Mouse (Mus musculus): ENCODE measurements at regions not wholly inside any gene's neighbourhood (a gene's known extent, or its start where the extent isn't known, plus 50 kb on each side); places are given as distances from the start of the nearest gene placed in this dataset.
A peak's percentile ranks its signal among the peaks of the same experiment; 100 is the strongest.

DNA sequence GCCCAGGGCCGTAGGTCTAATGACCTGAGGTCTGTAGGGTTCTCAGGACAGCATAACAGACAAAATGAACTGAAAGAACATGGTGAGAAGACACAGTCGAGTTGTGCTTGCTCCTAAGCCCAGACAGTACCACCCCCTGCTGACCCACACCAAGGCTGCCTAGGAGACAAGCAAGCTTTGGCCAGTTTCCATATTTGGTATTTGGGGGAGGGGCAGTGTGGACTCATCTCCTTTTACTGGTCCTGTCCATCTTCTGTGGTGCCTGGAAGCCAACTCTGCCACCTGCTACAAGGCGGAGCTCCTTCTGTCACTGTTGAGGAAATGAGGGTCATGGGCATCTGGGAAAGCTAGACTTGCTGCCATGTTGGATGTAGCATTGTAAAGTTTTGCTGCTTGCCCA lies 68.9 kb downstream of the Tex29 start:
- DNase-seq, result no peak

DNA sequence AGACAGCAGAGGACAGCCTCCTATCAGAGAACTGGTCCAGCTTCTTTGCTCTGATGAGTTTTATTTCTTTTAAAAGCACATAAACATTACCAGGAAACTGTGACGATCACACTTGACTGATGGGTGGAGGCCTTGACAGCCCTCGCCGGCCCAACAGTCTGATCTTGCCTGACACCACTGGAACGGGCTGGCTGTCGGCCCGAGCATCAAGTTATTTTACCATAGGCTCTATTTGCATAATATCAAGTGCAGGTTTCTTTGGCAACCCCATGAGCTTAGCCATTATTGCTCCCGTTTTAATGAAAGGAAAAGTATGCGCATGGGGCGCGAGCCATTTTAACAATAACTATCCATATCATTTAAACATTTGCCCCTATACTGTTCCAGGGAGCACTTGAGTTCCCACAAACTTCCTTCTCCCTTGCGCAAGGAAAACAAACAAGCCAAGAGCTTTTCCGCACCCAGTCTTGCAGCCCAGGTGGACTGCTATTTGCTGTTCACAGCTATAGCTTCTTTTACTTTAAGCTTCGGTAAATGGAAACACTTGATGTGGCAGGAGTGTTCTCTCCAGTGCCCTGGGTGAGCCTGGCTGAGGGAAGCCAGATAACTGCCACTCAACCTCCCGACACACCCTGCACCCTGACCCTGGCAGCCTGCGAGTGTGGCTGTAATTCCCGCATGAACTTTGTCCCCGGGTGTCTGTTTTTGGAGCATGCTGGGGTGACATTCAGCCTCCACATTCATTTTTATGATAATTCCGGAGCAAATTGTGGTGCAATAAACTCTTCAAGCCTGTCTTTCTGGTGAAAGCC lies 71.6 kb downstream of the Tex29 start:
- no peak for DNase-seq

DNA sequence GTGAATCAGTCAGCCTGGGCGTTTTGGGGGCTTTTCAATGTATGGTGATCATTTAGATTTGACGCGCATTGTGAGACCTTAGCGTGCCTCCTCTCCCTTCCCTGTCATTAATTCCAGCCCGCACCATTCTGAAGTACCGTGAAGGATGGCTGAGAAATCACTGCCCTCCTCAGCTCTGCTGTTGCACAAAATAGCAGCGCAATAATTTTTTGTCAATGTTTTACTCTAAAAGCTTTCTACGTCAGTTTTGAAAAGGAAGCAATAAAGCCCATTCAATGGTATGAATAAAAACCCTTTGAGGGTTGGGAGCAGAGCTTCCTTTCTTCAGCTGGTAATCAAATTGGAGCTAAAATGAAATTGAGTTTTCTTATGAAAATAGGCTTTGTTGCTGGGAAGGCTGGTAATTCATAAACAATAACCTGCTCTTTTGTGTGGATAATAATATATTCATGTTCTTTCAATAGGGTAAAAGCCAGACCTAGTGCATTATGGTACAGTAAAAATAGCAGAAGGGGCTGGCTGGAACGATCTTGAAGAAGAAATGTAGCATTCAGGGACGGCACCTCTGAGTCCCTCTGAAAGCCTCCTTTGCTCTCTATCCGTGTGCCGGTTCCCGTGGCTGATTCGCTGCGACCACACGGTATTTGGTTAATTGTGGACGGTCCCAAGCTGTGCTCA lies 72.3 kb downstream of the Tex29 start:
- no peak for DNase-seq

DNA sequence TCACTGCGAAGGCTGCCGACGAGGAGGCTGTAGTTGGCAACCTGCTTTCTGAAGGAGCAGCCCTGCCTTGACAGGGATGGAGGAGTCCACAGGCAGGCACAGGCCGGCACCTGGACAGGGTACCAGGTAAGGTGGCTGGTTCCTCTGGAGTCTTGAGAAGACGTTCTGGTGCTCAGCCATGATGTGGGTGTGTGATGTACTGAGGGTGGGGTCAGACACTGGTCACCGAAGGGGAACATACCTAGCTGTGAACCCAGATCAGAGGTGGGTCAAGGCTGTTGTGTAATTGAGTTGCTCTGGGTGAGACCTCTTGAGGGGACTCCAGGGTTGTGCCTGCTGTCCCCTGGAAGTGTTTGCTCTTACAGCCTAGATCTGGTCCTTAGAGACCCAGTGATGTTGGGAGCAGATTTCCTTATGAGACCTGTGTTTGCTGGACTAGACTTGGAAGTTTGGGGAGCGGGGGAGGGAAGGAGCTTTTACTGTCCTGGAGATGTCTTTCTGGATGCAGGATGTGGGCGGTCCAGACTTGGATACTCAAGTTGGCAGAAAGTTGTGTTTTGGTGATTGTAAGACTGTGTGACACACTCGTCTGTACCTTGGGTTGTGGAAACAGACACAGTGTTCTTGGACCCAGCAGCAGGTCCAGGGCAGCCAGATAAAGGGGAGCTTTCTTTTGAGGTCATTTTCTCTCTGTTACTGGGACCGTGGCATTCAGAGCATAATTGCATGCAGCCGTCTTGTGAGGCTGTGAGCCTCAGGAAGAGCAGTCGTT lies 73.0 kb downstream of the Tex29 start:
- no peak for DNase-seq

DNA sequence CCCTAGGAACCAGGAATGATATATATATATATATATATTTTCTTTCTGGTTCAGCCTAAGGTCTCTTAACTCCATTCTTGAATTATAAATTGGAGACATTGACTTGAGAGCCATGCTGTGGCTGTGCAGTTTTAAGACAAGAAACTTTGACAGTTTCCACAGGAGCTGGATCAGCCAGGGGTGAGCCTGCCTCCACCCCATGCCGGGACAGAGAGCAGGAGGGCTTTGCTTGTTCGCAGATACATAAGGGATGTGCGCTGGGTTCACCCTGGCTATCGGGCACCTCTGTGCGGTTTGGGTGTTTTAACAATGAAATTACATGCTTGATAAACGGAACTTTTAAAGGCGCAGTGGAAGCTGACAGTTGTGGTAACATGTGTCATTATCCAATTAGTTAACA lies 73.9 kb downstream of the Tex29 start:
- no peak for DNase-seq

DNA sequence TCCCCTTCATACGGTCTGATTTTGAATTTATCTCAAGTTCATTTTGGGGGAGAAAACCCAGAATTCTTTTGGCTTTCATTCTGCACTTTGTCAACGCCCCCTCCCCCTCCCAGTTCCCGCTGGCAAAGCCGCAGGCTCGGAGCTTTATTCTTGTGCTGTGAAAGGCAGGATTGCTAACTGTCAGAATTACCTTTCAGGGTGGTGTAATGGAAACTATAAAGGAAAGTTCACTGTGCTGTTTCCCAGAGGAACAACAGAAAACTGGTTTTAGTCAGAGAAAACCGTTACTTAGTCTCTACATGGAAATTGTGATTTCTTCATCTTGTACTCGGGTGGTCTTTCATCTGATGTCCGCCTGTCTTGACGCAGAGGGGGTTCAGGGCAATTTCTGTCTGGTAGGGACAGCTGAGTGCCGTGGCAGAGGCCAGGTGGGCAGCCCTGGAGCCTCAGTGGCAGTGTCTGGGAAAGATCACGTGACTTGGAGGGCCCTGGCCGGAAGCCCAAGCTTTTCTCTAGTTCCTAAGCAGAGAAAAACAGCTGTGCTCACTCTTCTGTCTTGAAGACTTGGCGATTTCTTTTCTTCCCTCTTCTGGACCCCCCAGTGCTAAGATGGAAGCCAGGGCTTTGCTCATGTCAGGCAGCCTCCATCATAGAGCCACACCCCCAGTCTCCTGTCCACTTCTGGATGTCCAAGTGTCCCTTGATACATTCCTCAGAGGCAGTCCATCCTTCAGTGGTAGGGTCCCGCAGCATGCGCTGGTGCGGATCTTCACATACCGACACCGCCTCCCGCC lies 74.6 kb downstream of the Tex29 start:
- no peak for DNase-seq

DNA sequence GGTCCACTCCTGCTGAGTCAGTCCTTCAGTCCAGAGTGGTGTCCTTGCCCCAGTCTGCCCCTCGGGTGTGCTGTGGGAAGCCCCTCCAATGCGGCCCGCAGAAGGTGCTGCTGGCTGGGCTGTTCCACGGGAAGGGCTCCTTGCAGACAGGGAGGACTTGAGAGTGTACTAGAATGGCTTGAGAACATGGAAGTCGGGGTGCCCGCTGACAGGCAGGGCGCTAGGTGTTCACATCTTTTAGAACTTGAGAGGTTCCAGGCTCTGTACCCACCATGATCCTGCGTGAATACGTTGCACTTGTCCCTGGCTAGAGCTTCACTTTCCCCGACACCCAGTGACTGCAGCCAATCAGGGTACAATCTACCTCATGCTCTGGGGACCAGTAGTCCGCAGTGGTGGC lies 75.4 kb downstream of the Tex29 start:
- no peak for DNase-seq

DNA sequence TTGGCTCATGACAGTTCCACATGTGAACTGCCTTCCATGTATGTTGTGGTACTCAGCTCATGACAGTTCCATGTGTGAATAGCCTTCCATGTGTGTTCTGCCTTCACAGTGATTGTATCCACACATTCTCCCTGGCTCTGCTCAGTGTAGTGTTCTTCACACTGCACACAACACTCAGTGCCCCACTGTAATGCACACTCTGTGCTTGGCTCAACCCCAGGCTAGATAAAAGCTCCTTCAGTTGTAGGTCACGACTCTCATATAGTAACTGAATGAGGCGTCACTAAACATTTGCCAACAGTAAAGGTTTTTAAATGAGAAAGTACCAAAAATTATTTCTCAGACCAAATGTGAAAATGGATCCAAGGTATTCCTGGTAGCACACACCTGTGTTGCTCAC lies 79.6 kb downstream of the Tex29 start:
- no peak for DNase-seq

DNA sequence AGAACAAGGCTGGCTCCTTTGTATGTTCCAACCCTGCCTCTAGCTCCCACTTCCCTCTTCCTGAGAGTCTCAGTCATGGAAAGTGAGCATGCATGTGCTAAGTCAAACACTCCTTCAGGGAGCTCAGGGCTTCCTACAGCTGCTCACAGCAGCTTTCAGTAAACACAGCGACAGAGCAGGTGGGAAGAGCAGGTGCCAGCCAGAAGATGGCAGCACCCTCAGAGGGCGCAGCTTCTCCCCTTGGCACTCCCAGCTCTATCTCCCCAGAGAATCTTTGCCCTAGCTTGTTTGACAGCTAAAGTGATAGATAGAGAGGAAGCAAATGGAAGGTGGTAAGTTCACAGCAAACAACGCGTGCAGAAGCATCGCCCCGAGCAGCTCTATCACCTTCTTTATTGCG lies 82.8 kb downstream of the Tex29 start:
- DNase-seq, result no peak

DNA sequence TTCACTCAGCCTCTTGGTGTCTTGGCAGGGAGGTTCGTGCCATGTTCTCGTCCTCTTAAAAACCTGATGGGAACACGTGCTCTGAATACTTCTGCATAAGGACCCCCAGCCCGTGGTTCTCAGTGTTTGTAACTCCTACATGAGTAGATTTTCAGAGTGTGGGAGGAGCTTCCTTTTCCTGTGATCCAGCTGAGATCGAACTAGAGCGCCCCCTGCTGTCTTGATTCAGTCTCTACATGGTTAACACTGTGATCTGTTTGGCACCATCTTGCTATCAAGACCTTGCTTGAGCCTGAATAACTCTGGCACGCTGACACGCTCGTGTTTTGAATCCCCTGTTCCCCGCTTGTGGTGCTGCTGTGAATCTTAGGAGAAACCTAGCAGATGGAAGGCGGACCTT lies 83.9 kb downstream of the Tex29 start:
- peak; percentile 70 for DNase-seq

DNA sequence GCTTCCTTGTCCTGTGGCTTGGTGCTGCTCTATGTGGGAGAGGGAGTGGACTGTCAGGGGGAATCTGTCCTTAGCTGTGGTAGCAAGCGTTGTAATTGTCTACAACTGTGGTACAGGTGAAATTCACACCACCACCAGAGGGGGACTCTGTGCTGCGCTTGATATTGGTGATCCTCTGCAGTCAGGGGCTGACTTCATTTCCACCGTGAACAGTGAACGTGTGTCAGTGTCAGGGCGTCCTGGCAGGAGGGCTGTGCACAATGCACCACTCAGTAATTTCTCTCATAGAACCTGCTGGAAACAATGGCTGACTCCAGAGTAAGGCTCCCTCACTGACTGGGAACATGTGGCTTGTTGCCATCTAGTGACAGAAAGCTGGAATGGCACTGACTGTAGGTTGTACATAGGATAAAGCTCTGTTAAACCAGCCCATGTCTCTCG lies 102.6 kb downstream of the Tex29 start:
- peak; percentile 83 for DNase-seq

DNA sequence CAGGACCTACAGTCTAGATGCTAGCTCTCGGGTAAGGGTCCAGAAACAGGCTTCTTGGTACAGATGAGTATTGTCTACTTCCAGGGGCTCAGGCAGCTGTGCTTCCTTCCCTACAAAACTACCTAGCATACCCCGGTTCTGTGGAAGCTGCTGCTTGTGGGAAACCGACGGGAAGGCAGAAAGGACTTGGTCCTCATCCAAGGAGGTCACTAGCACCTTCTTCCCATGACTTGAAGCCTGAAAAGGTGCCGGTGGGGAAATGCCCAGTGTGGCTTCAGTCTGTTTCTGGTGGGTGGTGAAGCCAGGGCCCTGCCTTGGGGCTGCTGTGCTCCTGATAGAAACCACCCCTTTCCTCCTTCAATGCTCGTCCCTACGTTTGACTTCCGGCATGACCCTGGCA lies 107.5 kb downstream of the Tex29 start:
- DNase-seq, result no peak

DNA sequence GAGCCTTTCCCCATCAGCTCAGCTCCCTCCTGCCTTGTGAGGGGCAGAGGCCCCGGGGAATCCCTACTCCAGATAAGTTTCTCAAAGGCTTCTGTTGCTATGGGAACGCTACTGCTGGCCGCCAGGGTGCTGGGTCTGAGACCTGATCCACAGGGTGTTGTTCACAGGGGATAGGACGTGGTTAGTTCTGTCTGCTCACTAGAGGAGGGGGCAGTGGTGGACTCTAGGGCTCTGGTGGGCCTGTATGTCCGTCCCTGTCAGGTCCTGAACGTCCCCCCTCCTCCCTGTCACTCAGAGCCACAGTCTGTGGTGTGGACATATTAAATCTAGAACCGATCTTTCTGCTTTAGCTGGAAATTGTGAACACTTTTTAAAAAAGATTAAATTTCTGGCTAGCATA lies 116.0 kb downstream of the Tex29 start:
- no peak for DNase-seq

DNA sequence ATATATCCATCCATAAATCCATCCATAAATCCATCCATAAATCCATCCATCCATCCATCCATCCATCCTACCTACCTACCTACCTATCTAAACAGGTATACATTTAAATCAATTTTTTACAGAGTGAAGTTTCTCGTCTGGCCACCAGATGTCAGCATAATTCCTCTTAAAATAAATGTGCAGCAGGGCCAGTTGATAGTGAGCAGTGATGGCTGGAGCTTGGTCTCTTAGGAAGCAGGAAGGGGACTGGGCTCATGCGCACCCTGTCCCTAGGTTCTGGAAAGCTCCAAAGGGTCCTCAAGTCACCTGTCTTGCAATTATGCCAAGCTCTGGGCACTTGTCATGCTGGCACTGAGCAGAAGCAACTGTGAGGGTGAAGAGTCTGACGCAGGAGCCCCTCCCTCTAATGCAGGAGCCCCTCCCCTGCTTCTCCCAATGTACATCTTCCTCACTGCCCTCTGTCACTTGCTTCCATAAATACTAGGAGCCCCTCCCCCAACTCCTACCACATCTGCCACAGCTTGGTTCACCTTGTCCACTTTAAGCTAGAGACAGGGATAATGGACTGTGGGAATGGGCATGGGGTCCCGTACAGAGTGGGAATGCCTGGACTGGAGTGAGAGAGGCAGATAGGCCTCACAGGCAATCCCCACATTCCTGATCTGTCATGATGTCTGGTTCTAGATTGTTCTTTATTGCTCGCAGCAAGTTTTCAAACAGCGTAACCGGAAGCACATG lies 116.9 kb downstream of the Tex29 start:
- peak; percentile 70 for DNase-seq

DNA sequence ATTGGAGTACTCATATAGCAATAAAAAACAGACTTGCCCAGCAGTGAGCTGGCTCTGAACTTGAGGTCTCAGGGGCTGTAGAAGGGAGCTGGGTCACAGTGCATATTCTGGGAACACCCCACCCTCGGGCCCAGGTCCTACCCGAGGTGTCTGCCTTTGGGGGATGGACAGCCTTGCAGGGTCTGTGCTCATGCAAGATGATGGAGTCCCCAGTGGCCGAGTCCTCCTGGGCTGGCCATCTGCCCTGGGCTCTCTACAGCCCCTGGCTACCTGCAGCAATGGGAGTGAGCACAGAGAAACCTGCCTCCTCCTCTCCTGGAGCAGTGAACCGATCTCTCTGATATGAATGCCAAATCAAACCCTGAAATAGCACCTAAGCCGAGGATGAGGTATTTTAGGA lies 117.9 kb downstream of the Tex29 start:
- DNase-seq, result no peak

DNA sequence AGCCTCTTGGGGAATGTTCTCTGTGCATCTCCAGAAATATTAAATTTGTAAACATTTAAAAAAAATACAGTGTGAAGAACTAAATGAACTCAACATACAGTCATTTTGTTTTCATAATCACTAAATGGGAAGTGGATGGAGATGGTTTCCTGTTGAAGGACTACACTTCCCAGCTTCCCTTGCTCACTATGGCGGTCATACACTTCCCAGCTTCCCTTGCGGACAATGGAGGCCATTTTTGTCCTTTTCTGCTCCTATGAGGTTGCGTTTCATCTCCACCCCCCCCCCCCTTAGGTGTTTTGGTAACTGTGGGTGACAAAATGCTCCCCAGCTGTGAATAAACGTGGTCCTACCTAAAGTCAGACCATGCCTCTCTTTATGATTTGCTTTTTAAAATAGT lies 119.2 kb downstream of the Tex29 start:
- DNase-seq, result no peak

DNA sequence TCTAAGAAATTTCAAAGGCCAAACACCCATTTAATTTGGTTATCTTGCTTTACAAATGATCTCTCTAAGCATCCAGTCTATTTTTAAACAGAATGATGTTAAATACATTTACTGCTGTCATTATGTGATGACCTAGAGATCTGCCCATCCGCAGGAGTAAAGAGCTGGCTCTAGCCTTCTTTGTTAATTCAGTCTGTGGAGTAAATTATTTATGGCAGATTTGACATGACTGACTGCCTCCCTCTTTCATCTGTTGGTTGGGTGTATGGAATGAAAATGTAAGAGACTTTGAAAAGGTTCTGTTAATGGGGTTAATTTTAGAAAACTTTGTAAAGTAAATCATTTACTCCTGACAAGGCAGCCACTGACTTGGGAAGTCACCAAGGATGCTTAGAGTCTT lies 123.3 kb downstream of the Tex29 start:
- no peak for DNase-seq

DNA sequence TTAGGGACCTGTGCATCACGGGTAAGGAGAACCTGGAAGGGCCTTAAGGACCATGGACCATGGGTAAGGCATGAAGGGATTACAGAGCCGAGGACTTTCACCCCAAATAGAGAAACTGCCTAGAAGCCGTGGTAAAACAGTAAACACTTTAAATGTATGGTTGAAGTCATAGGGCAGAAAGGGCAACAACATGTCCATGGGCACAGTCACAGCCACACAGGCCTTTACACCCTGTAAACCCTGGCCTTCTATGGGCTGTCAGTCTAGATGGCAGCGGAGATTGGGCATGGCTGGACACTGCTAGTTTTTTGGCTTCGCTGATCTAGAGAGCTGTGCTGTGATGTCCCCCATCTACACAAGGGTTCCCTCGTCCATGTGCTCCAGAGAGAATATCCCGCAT lies 127.4 kb downstream of the Tex29 start:
- no peak for DNase-seq

DNA sequence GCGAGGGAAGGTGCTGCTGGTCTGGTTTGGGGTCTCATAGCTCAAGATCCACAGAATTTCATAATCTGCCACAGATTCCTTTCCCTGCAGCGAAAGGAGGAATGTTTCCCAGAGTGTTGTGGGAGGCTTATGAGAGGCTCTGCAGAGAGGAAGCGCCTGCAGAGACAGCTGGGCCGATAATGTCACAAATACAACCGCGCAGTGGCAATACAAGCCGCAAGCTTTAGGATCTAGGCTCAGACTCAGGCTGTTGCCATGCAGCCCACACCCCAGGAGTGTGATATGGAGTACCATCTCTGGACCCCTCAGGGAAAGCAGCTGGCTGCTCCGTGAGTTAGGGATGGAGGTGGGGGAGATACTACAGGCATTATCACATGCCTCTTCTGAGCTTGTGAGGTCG lies 130.2 kb downstream of the Tex29 start:
- DNase-seq, result no peak

DNA sequence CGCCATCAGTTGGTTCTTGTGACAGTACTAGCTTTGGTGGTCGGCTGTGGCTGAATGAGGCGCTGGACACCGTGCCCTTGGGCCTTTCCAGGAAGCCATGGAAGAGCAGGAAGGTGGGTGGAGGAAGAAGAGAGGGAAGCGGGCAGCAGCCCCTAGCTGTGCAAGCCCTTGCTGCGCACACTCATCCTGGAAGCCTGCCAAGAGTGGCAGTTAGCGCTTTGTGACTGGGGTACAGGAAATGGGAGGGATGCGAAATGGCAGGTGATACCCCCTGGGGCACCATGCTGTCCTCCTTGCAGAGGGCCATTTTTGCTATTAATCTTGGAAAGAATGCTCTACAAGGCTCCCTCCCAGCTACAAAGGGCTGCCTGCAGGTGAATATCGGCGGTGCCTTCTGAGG lies 133.2 kb downstream of the Tex29 start:
- DNase-seq, result peak; percentile 64

DNA sequence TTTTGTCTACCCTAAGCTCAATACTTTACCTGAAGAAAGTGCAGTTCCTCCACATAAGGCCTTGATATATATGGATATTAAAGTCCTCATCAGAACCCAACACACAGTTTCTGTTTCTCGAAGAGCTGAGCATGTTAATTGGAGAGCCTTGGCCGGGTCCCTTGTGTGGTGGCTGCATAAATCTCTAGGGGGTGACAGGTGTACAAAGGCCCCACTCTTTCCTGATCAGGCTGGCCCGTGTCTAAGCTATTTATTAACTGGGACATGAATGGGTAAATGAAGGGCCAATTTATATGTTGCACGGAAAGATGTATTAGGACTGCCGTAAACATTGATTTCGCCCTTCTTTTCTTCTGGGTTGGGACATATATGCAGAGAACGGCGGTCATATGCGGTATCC lies 136.8 kb downstream of the Tex29 start:
- no peak for DNase-seq

DNA sequence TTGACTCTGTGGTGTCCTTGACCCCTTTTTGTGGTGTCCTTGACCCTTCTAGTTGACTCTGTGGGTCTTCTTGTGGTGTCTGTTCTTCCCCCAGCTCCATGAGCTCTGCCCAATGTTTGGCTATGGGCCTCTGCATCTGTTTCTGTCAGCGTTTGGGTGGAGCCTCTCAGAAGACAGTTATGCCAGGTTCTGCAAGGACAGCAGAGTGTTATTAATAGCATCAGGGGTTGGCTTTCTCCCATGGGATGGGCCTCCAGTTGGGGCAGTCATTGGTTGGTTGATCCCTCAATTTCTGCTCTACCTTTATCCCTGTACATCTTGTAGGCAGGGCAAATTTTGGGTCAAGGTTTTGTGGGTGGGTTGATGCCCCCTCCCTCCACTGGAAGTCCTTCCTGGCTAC lies 138.8 kb downstream of the Tex29 start:
- DNase-seq, result no peak

Measured in retina, postnatal 1 day (tissue).